Mouse (Mus musculus): ENCODE measurements around the gene Cdh4.

- no peak for TF ChIP-seq POLR2A (IDR thresholded peaks at IDR 0.05; ENCODE audit: borderline replicate concordance, extremely low read depth, insufficient read depth, insufficient read length, poor library complexity, severe bottlenecking)
- TF ChIP-seq CTCF (IDR thresholded peaks at IDR 0.05; ENCODE audit: borderline replicate concordance, extremely low read depth, insufficient read depth, insufficient read length), result no peak
These were observed 481.8 kb downstream of the Cdh4 start for GRCm38 (mm10) chr2:179924038-179924437.

All from brain, embryonic 14.5 days (tissue).